Mouse (Mus musculus) C2C12 (cell line): ENCODE data around the gene Tex50.

Experiments used
- CTCF ChIP-seq: IDR thresholded peaks from one replicate; pipeline ENCODE4 v1.5.1; 2011; ENCODE audit not compliant: control insufficient read depth, insufficient read depth, insufficient read length
- USF1 ChIP-seq: IDR thresholded peaks from one replicate; pipeline ENCODE4 v1.6.1; 2011; ENCODE audit warnings: low read depth, mild to moderate bottlenecking, control low read depth, moderate library complexity

- no peak for TF ChIP-seq CTCF
- no peak for TF ChIP-seq USF1
Measured at GRCm38 (mm10) chr1:161126461-161126860, 32.7 kb downstream of the Tex50 start.
